Mouse (Mus musculus) ES-E14 (cell line): ENCODE results near the gene Bst2.

Experiments used
- HCFC1 ChIP-seq: IDR thresholded peaks from 2 replicates; pipeline ENCODE4 v1.6.1; 2012; ENCODE audit warnings: low read length, inconsistent platforms, borderline replicate concordance; ENCODE audit not compliant: insufficient read depth
- MAFK ChIP-seq: IDR thresholded peaks from 2 replicates; pipeline ENCODE4 v1.6.1; 2014; ENCODE audit warnings: mild to moderate bottlenecking, low read depth, low read length, inconsistent platforms; ENCODE audit not compliant: insufficient read depth
- ZC3H11A ChIP-seq: IDR thresholded peaks from 2 replicates; pipeline ENCODE4 v1.6.1; 2012; ENCODE audit warnings: low read depth, mild to moderate bottlenecking, inconsistent platforms, low read length, borderline replicate concordance

- TF ChIP-seq MAFK (no peak), HCFC1 (no peak), ZC3H11A (no peak)
These were observed 42.2 kb upstream of the Bst2 start for GRCm38 (mm10) chr8:71579476-71579875.
